Mouse (Mus musculus) CH12.LX (cell line): ENCODE measurements around the gene Map3k20. TPM values are rescaled to one million over a fixed set of nuclear protein-coding genes. Genes with fewer than 3 reads are reported as not detected.

ENCODE experiments used
- DNase-seq: peaks from one replicate; pipeline ENCODE4 v3.0.0-alpha.2; 2013; ENCODE audit errors: extremely low read depth
- H3K27ac ChIP-seq: 2 replicates; pipeline ENCODE4 v1.5.1; 2012; ENCODE audit warnings: low read depth, mild to moderate bottlenecking, control low read depth, moderate library complexity; ENCODE audit not compliant: insufficient read depth
- H3K27me3 ChIP-seq: replicated peaks from 2 replicates; pipeline ENCODE3; 2012; ENCODE audit warnings: inconsistent platforms
- H3K36me3 ChIP-seq, 2 experiments: replicated peaks in 1 of 2; 2 replicates each; pipeline versions ENCODE3 to v1.6.1; 2012; ENCODE audit warnings: inconsistent platforms in 1 of 2, low read length in 1 of 2, mild to moderate bottlenecking in 1 of 2, mixed read lengths in 1 of 2, moderate library complexity in 1 of 2; ENCODE audit not compliant: control insufficient read depth in 1 of 2, insufficient read depth in 1 of 2
- H3K4me1 ChIP-seq, 2 experiments: 2 replicates each; pipeline ENCODE4 v1.6.1; 2012; ENCODE audit warnings: inconsistent platforms in 1 of 2, moderate library complexity in 1 of 2; ENCODE audit not compliant: insufficient read depth in 2 of 2, control insufficient read depth in 1 of 2
- H3K4me2 ChIP-seq: 2 replicates; pipeline ENCODE4 v1.6.1; 2012; ENCODE audit warnings: low read depth, mild to moderate bottlenecking, control low read depth; ENCODE audit not compliant: poor library complexity, insufficient read depth, severe bottlenecking
- H3K4me3 ChIP-seq, 3 experiments: fragments of 150-350 bp in 1 of 3; sonication (generic) in 1 of 3; replicated peaks in 1 of 3; 2 replicates each; pipeline versions ENCODE3 to v1.5.1; 2011 to 2012; ENCODE audit warnings: low read depth in 2 of 3, low read length in 2 of 3, mild to moderate bottlenecking in 2 of 3, moderate library complexity in 2 of 3, control low read depth in 1 of 3, improper control_type of control experiment in 1 of 3, inconsistent platforms in 1 of 3, mixed read lengths in 1 of 3; ENCODE audit not compliant: poor library complexity in 1 of 3
- H3K79me2 ChIP-seq: replicated peaks from 2 replicates; pipeline ENCODE4 v1.6.1; 2012; ENCODE audit warnings: mild to moderate bottlenecking, moderate library complexity; ENCODE audit not compliant: control insufficient read depth, poor library complexity, insufficient read depth, severe bottlenecking; ENCODE audit errors: extremely low read depth
- H3K9ac ChIP-seq: 2 replicates; pipeline ENCODE4 v1.6.1; 2012; ENCODE audit warnings: low read depth, mild to moderate bottlenecking, control low read depth, moderate library complexity; ENCODE audit not compliant: insufficient read depth
- H3K9me3 ChIP-seq: replicated peaks from 2 replicates; pipeline ENCODE3; 2012; ENCODE audit warnings: low read length, inconsistent platforms, mixed read lengths
- CHD1 ChIP-seq: IDR thresholded peaks from 2 replicates; pipeline ENCODE4 v1.6.1; 2012; ENCODE audit warnings: low read depth, low read length, improper control_type of control experiment, inconsistent platforms
- CTCF ChIP-seq, 2 experiments: IDR thresholded peaks in 1 of 2; conservative IDR thresholded peaks in 1 of 2; 2 replicates each; pipeline ENCODE4 v1.5.1; 2011 to 2012; ENCODE audit warnings: low read depth in 2 of 2, low read length in 2 of 2, improper control_type of control experiment in 1 of 2, inconsistent platforms in 1 of 2, mild to moderate bottlenecking in 1 of 2, moderate library complexity in 1 of 2
- E2F4 ChIP-seq: IDR thresholded peaks from 2 replicates; pipeline ENCODE4 v1.6.1; 2011; ENCODE audit warnings: low read depth, low read length, improper control_type of control experiment; ENCODE audit not compliant: insufficient replicate concordance
- ELF1 ChIP-seq: IDR thresholded peaks from 2 replicates; pipeline ENCODE4 v1.6.1; 2014; ENCODE audit warnings: low read depth, mild to moderate bottlenecking, inconsistent platforms, low read length, improper control_type of control experiment
- EP300 ChIP-seq: IDR thresholded peaks from 2 replicates; pipeline ENCODE4 v1.6.1; 2011; ENCODE audit warnings: low read length, improper control_type of control experiment
- ETS1 ChIP-seq: conservative IDR thresholded peaks from 2 replicates; pipeline ENCODE4 v1.6.1; 2012; ENCODE audit warnings: low read depth, mild to moderate bottlenecking, inconsistent platforms, low read length, improper control_type of control experiment, moderate library complexity
- GABPA ChIP-seq: IDR thresholded peaks from 2 replicates; pipeline ENCODE4 v1.6.1; 2012; ENCODE audit warnings: low read depth, low read length, improper control_type of control experiment, inconsistent platforms; ENCODE audit not compliant: insufficient replicate concordance
- JUN ChIP-seq: IDR thresholded peaks from 2 replicates; pipeline ENCODE4 v1.6.1; 2011; ENCODE audit warnings: low read depth, mild to moderate bottlenecking, low read length, improper control_type of control experiment, moderate library complexity; ENCODE audit not compliant: insufficient read depth
- JUND ChIP-seq: conservative IDR thresholded peaks from 2 replicates; pipeline ENCODE4 v1.6.1; 2011; ENCODE audit warnings: low read depth, low read length, improper control_type of control experiment
- MAFK ChIP-seq: IDR thresholded peaks from 2 replicates; pipeline ENCODE4 v1.6.1; 2011; ENCODE audit warnings: low read length, improper control_type of control experiment; ENCODE audit not compliant: insufficient replicate concordance
- MAX ChIP-seq: IDR thresholded peaks from 2 replicates; pipeline ENCODE4 v1.6.1; 2011; ENCODE audit warnings: low read length, improper control_type of control experiment
- MAZ ChIP-seq: IDR thresholded peaks from 2 replicates; pipeline ENCODE4 v1.6.1; 2012; ENCODE audit warnings: low read depth, mild to moderate bottlenecking, inconsistent platforms, low read length, improper control_type of control experiment, moderate library complexity
- MEF2A ChIP-seq: IDR thresholded peaks from 2 replicates; pipeline ENCODE4 v1.6.1; 2014; ENCODE audit warnings: low read depth, mild to moderate bottlenecking, inconsistent platforms, low read length, improper control_type of control experiment, borderline replicate concordance
- MYC ChIP-seq: IDR thresholded peaks from 2 replicates; pipeline ENCODE4 v1.6.1; 2011; ENCODE audit warnings: low read depth, mild to moderate bottlenecking, improper control_type of control experiment, low read length
- NELFE ChIP-seq: IDR thresholded peaks from 2 replicates; pipeline ENCODE4 v1.6.1; 2011; ENCODE audit warnings: low read depth, low read length, improper control_type of control experiment
- POLR2AphosphoS2 ChIP-seq: IDR thresholded peaks from 2 replicates; pipeline ENCODE4 v1.6.1; 2011; ENCODE audit warnings: low read depth, low read length, improper control_type of control experiment
- RAD21 ChIP-seq: IDR thresholded peaks from 2 replicates; pipeline ENCODE4 v1.6.1; 2011; ENCODE audit warnings: low read depth, mild to moderate bottlenecking, low read length, improper control_type of control experiment, moderate library complexity
- SIN3A ChIP-seq: IDR thresholded peaks from 2 replicates; pipeline ENCODE4 v1.6.1; 2012; ENCODE audit warnings: low read length, improper control_type of control experiment, inconsistent platforms
- UBTF ChIP-seq: IDR thresholded peaks from 2 replicates; pipeline ENCODE4 v1.6.1; 2012; ENCODE audit warnings: low read depth, mild to moderate bottlenecking, inconsistent platforms, low read length, improper control_type of control experiment, moderate library complexity
- USF2 ChIP-seq: conservative IDR thresholded peaks from 2 replicates; pipeline ENCODE4 v1.6.1; 2011; ENCODE audit warnings: low read depth, low read length, improper control_type of control experiment
- ZKSCAN1 ChIP-seq: IDR thresholded peaks from 2 replicates; pipeline ENCODE4 v1.6.1; 2012; ENCODE audit warnings: low read depth, inconsistent platforms, low read length, improper control_type of control experiment, borderline replicate concordance
- ZMIZ1 ChIP-seq: IDR thresholded peaks from 2 replicates; pipeline ENCODE4 v1.6.1; 2012; ENCODE audit warnings: low read depth, mild to moderate bottlenecking, inconsistent platforms, low read length, improper control_type of control experiment
- ZNF384 ChIP-seq: IDR thresholded peaks from 2 replicates; pipeline ENCODE4 v1.6.1; 2012; ENCODE audit warnings: low read depth, low read length, improper control_type of control experiment, inconsistent platforms
- dilution Hi-C: fragments of 300-500 bp; cut with MboI; formaldehyde crosslinking; loops from 2 replicates; pipeline ENCODE4 v1.14.3; 2020; ENCODE audit warnings: low sequenced_read_pairs; ENCODE audit not compliant: extremely low pct_unique_long_range_greater_than_20kb, extremely low pct_ligation_motif_present
- in situ Hi-C: fragments of 300-500 bp; cut with MboI; formaldehyde crosslinking; loops from 3 replicates; pipeline ENCODE4 v1.14.3; 2019; ENCODE audit warnings: low sequenced_read_pairs, low pct_ligation_motif_present, low pct_unique_long_range_greater_than_20kb, mixed read lengths
- polyA plus RNA-seq: library from polyadenylated mRNA; unstranded; fragments of >175 nt; gene quantifications from 2 replicates; pipeline ENCODE4 v1.2.1, GENCODE M21; 2012; ENCODE audit warnings: low read depth; ENCODE audit not compliant: insufficient read length
- total RNA-seq, 2 experiments: library from RNA; depleted of rRNA; stranded (reverse); fragments of 300-350 nt in 1 of 2; fragments of >200 nt in 1 of 2; gene quantifications; 2 replicates each; pipeline ENCODE4 v1.2.3; 2012 to 2014

Gene Map3k20
- total and polyA plus RNA-seq, 3 experiments, result 4.1 to 6.6 (median 6.1) TPM

GRCm38 (mm10) chr2:72375877-72376276 lies 90.4 kb downstream of the Map3k20 start:
- no peak for TF ChIP-seq USF2
- TF ChIP-seq RAD21, result no peak
- TF ChIP-seq MYC, result no peak
- TF ChIP-seq EP300, result no peak
- no peak for TF ChIP-seq SIN3A
- TF ChIP-seq NELFE, result no peak
- TF ChIP-seq MAZ, result no peak
- no peak for TF ChIP-seq CTCF (conservative IDR thresholded peaks at IDR 0.05 in 1 of 2, IDR thresholded peaks at IDR 0.05 in 1 of 2; ENCODE audit: low read depth in 2 of 2, low read length in 2 of 2)
- TF ChIP-seq MEF2A, result no peak
- no peak for TF ChIP-seq CHD1
- TF ChIP-seq ELF1, result no peak
- no peak for TF ChIP-seq ZMIZ1
- TF ChIP-seq JUN, result no peak
- TF ChIP-seq, all 38 proteins: peak for 0
- H3K4me1 ChIP-seq, result peaks cover 0 to 18% of the 10 kb centered on the region in 2 experiments; a peak in 2 of 4 replicates

GRCm38 (mm10) chr2:72376946-72377345 lies 91.5 kb downstream of the Map3k20 start:
- peaks cover 4 to 36% of the 10 kb centered on the region in 2 experiments for H3K36me3 ChIP-seq
- no peak for DNase-seq
- H3K27me3 ChIP-seq, result no peaks in the 10 kb centered on the region
- dilution Hi-C loops (no loop called here), in situ Hi-C loops (no loop called here)
- TF ChIP-seq MAFK (no peak), ETS1 (no peak), UBTF (no peak), ZNF384 (no peak), MYC (no peak), JUND (no peak), ZKSCAN1 (no peak), GABPA (no peak), MEF2A (no peak), POLR2AphosphoS2 (no peak), MAX (no peak), E2F4 (no peak)
- no peak overlapping the region for H3K9ac ChIP-seq
- no peak overlapping the region for H3K27ac ChIP-seq
- no peaks in the 10 kb centered on the region for H3K79me2 ChIP-seq
- peaks cover 0 to 18% of the 10 kb centered on the region in 2 experiments; a peak in 2 of 4 replicates for H3K4me1 ChIP-seq
- H3K9me3 ChIP-seq, result no peaks in the 10 kb centered on the region
- no peak overlapping the region for H3K4me2 ChIP-seq
- no peak overlapping the region for H3K4me3 ChIP-seq

More at GRCm38 (mm10) chr2:72375877-72376276, 90.4 kb downstream of the Map3k20 start:
- Histone ChIP-seq H3K36me3 (peaks cover 6 to 45% of the 10 kb centered on the region in 2 experiments), H3K27me3 (no peaks in the 10 kb centered on the region), H3K9me3 (no peaks in the 10 kb centered on the region), H3K27ac (no peak overlapping the region), H3K4me3 (no peak overlapping the region), H3K9ac (no peak overlapping the region), H3K4me2 (no peak overlapping the region), H3K79me2 (no peaks in the 10 kb centered on the region)
- dilution Hi-C loops (no loop called here), in situ Hi-C loops (no loop called here)
- DNase-seq, result no peak
